Comparison of ENCODE assay signal across 17 mouse cellular contexts in genomic region chr2:130047923-130048440, GRCm38 (mm10). TPM values are rescaled to one million over a fixed set of nuclear protein-coding genes. Genes with fewer than 3 reads are reported as not detected.
DNase-seq lines count a peak whose midpoint lies in the region; ATAC-seq and TF ChIP-seq lines count a peak whose summit lies in the region.
"Had no signal": no experiment of that assay in that cellular context is flagged by ENCODE, and none has a peak within 500 bp of the region (broad histone marks: within the 10 kb centered on the region; RNA-seq: fewer than 3 reads in every experiment).

No protein-coding gene starts in this region.

- no peak overlapping the region for H3K27ac ChIP-seq in heart, adult 2 months
- H3K27ac ChIP-seq in heart, embryonic 10.5 days, result no peak overlapping the region
- no peak overlapping the region for H3K27ac ChIP-seq in lung, postnatal 0 days (ENCODE audit: low read length)
- no peak overlapping the region for H3K27ac ChIP-seq in bone marrow macrophage, adult 2 months (ENCODE audit: insufficient read depth, low read depth, low read length)
- H3K27ac ChIP-seq: embryonic facial prominence, embryonic 12.5 days; forebrain, embryonic 12.5 days had no signal

- H3K36me3 ChIP-seq in heart, adult 2 months (ENCODE audit: control insufficient read depth, insufficient read depth, low read length), result no peaks in the 10 kb centered on the region
- no peaks in the 10 kb centered on the region for H3K36me3 ChIP-seq in heart, embryonic 10.5 days
- H3K36me3 ChIP-seq in lung, postnatal 0 days (ENCODE audit: insufficient read depth, low read length), result no peaks in the 10 kb centered on the region
- H3K36me3 ChIP-seq: embryonic facial prominence, embryonic 12.5 days; forebrain, embryonic 12.5 days had no signal

- ATAC-seq in lung, postnatal 0 days, result no peak
- ATAC-seq in megakaryocyte, adult 5-6 weeks (ENCODE audit: poor library complexity, severe bottlenecking), result 0 out of 2 replicates have a peak, but pooled peaks have one; percentile 28

- WGBS in heart, adult 2 months, result 80% methylated on average over 13 of the region's 13 CpGs
- 76% methylated on average over 13 of the region's 13 CpGs for WGBS in heart, embryonic 10.5 days
- WGBS in lung, postnatal 0 days, result 78% methylated on average over 13 of the region's 13 CpGs

- DNase-seq in heart, adult 2 months, result no peak
- DNase-seq in heart, embryonic 10.5 days (ENCODE audit: low spot score), result no peak
- no peak for DNase-seq in lung, postnatal 0 days (ENCODE audit: low spot score)
- DNase-seq in lung, postnatal 25 days (ENCODE audit: low spot score), result no peak
- DNase-seq in retina, postnatal 1 day, result no peak
- no peak for DNase-seq in right cerebral cortex, postnatal 4 days
- DNase-seq: heart, postnatal 36 days; kidney, adult 18-20 months; right cerebral cortex, postnatal 14 days; thymus, postnatal 25 days had no signal

- H3K4me3 ChIP-seq in heart, adult 2 months, result no peak overlapping the region
- H3K4me3 ChIP-seq in heart, embryonic 10.5 days, result no peak overlapping the region
- H3K4me3 ChIP-seq in lung, postnatal 0 days (ENCODE audit: low read depth, low read length), result no peak overlapping the region
- H3K4me3 ChIP-seq in bone marrow macrophage, adult 2 months (ENCODE audit: insufficient read depth, low read length), result no peak overlapping the region
- H3K4me3 ChIP-seq: embryonic facial prominence, embryonic 12.5 days; forebrain, embryonic 12.5 days had no signal

- no peak for TF ChIP-seq POLR2A in heart, adult 2 months (IDR thresholded peaks at IDR 0.05; ENCODE audit: insufficient read depth, low read depth, low read length)
- TF ChIP-seq POLR2A in bone marrow macrophage, adult 2 months (IDR thresholded peaks at IDR 0.05; ENCODE audit: borderline replicate concordance, low read depth, low read length), result no peak

- H3K9me3 ChIP-seq in heart, embryonic 10.5 days, result no peaks in the 10 kb centered on the region
- H3K9me3 ChIP-seq in lung, postnatal 0 days (ENCODE audit: low read length), result no peaks in the 10 kb centered on the region
- H3K9me3 ChIP-seq: embryonic facial prominence, embryonic 12.5 days; forebrain, embryonic 12.5 days had no signal

- no peak overlapping the region for H3K4me2 ChIP-seq in lung, postnatal 0 days (replicated peaks; ENCODE audit: low read depth, low read length)
- H3K4me2 ChIP-seq: embryonic facial prominence, embryonic 12.5 days; forebrain, embryonic 12.5 days had no signal

- TF ChIP-seq CTCF in heart, adult 2 months (IDR thresholded peaks at IDR 0.05), result peak; percentile 7; the same call in 1 of the 2 replicates
- peak; percentile 25 for TF ChIP-seq CTCF in lung, postnatal 0 days (IDR thresholded peaks at IDR 0.05)
- TF ChIP-seq CTCF in bone marrow macrophage, adult 2 months (IDR thresholded peaks at IDR 0.05; ENCODE audit: low read depth, low read length), result peak; percentile 38

- no peaks in the 10 kb centered on the region for H3K79me2 ChIP-seq in heart, adult 2 months (replicated peaks; ENCODE audit: control insufficient read depth, insufficient read depth, low read length)

- no peaks in the 10 kb centered on the region; the same call in 1 of the 2 replicates for H3K4me1 ChIP-seq in heart, adult 2 months (ENCODE audit: control insufficient read depth, insufficient read depth, low read length)
- H3K4me1 ChIP-seq in heart, embryonic 10.5 days, result peaks cover 7% of the 10 kb centered on the region
- H3K4me1 ChIP-seq in lung, postnatal 0 days (ENCODE audit: insufficient read depth, low read depth, low read length), result no peaks in the 10 kb centered on the region
- peaks cover 24% of the 10 kb centered on the region for H3K4me1 ChIP-seq in bone marrow macrophage, adult 2 months (ENCODE audit: control insufficient read depth, insufficient read depth, low read length)
- H3K4me1 ChIP-seq: embryonic facial prominence, embryonic 12.5 days; forebrain, embryonic 12.5 days had no signal

- no peak for TF ChIP-seq EP300 in heart, adult 2 months (IDR thresholded peaks at IDR 0.05; ENCODE audit: insufficient read depth, low read depth, low read length)
- no peak for TF ChIP-seq EP300 in lung, postnatal 0 days (IDR thresholded peaks at IDR 0.05)

- H3K27me3 ChIP-seq in heart, adult 2 months (ENCODE audit: control insufficient read depth, insufficient read depth, low read length), result no peaks in the 10 kb centered on the region
- no peaks in the 10 kb centered on the region for H3K27me3 ChIP-seq in heart, embryonic 10.5 days (ENCODE audit: insufficient read depth, poor library complexity, severe bottlenecking)
- no peaks in the 10 kb centered on the region for H3K27me3 ChIP-seq in lung, postnatal 0 days (replicated peaks; ENCODE audit: insufficient read depth, low read length)
- H3K27me3 ChIP-seq: embryonic facial prominence, embryonic 12.5 days; forebrain, embryonic 12.5 days had no signal

- intact Hi-C loops in heart, adult 2 months (cut with DNase I), result no loop called here

- no peak overlapping the region for H3K9ac ChIP-seq in heart, adult 2 months (ENCODE audit: low read depth, low read length)
- no peak overlapping the region for H3K9ac ChIP-seq in lung, postnatal 0 days (replicated peaks; ENCODE audit: low read depth)
- H3K9ac ChIP-seq: embryonic facial prominence, embryonic 12.5 days; forebrain, embryonic 12.5 days had no signal

RNA-seq across cellular contexts. Expression of gene Tgm3, which starts 35.8 kb away (rescaled TPM):
- total RNA-seq in heart, adult 2 months (2021), result not detected
- 0.06 and 0.08 TPM in 2 replicates for polyA plus RNA-seq in heart, adult 2 months (2012; rRNA removed)
- polyA plus RNA-seq in heart, embryonic 10.5 days (2016; fragmentation: Nextera tagmentation; extraction: Ambion mirVana), result not detected in 2 replicates
- polyA plus RNA-seq in lung, postnatal 0 days (2015; fragmentation: Nextera tagmentation; extraction: Ambion mirVana), result not detected in 2 replicates
- polyA plus RNA-seq in bone marrow macrophage, adult 2 months (2012; ENCODE audit: insufficient read depth, insufficient read length, missing spikeins), result not detected in 2 replicates
- 1.1 and 1.4 TPM in 2 replicates for total RNA-seq in megakaryocyte, adult 5-6 weeks (2015)
- 0.37 and 1.1 TPM in 2 replicates for total RNA-seq in megakaryocyte, adult 5-6 weeks (2017)
- total RNA-seq: gastrocnemius, adult 18-20 months; megakaryocyte-erythroid progenitor cell, adult 5-6 weeks had no signal
- polyA plus RNA-seq: embryonic facial prominence, embryonic 12.5 days; forebrain, embryonic 12.5 days; liver, embryonic 16.5 days had no signal
